Mouse (Mus musculus) C2C12 (cell line): Measurements from ENCODE around the gene Kcnt1. TPM values are rescaled to one million over a fixed set of nuclear protein-coding genes. Genes with fewer than 3 reads are reported as not detected.

Experiments used
- H3K27me3 ChIP-seq: one replicate; pipeline ENCODE4 v1.6.1; 2011; ENCODE audit not compliant: control insufficient read depth, insufficient read depth, insufficient read length
- H3K36me3 ChIP-seq: one replicate; pipeline ENCODE4 v1.6.1; 2011; ENCODE audit not compliant: control insufficient read depth, insufficient read depth
- H3K4me3 ChIP-seq: one replicate; pipeline ENCODE4 v1.5.1; 2011; ENCODE audit warnings: mild to moderate bottlenecking, control low read depth; ENCODE audit not compliant: poor library complexity, insufficient read depth, severe bottlenecking
- H3K79me2 ChIP-seq: one replicate; pipeline ENCODE4 v1.6.1; 2011; ENCODE audit not compliant: control insufficient read depth, insufficient read depth
- H3K79me3 ChIP-seq: one replicate; pipeline ENCODE4 v1.6.1; 2011; ENCODE audit warnings: low read depth, control low read depth
- H3ac ChIP-seq: one replicate; pipeline ENCODE3; 2011; ENCODE audit warnings: low read depth; ENCODE audit not compliant: control insufficient read depth, insufficient read length
- CEBPB ChIP-seq: IDR thresholded peaks from one replicate; pipeline ENCODE4 v1.6.1; 2011; ENCODE audit warnings: low read depth, mild to moderate bottlenecking, control low read depth, moderate library complexity
- CTCF ChIP-seq: IDR thresholded peaks from one replicate; pipeline ENCODE4 v1.5.1; 2011; ENCODE audit not compliant: control insufficient read depth, insufficient read depth, insufficient read length
- FOSL1 ChIP-seq: IDR thresholded peaks from one replicate; pipeline ENCODE4 v1.8.0; 2011; ENCODE audit warnings: mild to moderate bottlenecking, low read length; ENCODE audit not compliant: poor library complexity, insufficient read depth, severe bottlenecking
- MAX ChIP-seq: IDR thresholded peaks from one replicate; pipeline ENCODE4 v1.6.1; 2011; ENCODE audit warnings: mild to moderate bottlenecking, control low read depth
- MYOD1 ChIP-seq: IDR thresholded peaks from one replicate; pipeline ENCODE4 v1.6.1; 2011; ENCODE audit warnings: low read depth; ENCODE audit not compliant: control insufficient read depth, insufficient read length
- MYOG ChIP-seq: IDR thresholded peaks from one replicate; pipeline ENCODE4 v1.6.1; 2011; ENCODE audit not compliant: control insufficient read depth, insufficient read length; ENCODE audit errors: extremely low read depth
- USF1 ChIP-seq: IDR thresholded peaks from one replicate; pipeline ENCODE4 v1.6.1; 2011; ENCODE audit warnings: low read depth, mild to moderate bottlenecking, control low read depth, moderate library complexity
- polyA plus RNA-seq: library from polyadenylated mRNA; unstranded; fragments of >200 nt; fragmentation: generic; extraction: Trizol; gene quantifications from one replicate; pipeline ENCODE4 v1.2.1, GENCODE M21; 2012; ENCODE audit warnings: missing spikeins

The Kcnt1 gene
- polyA plus RNA-seq, 1 experiment: not detected

DNA sequence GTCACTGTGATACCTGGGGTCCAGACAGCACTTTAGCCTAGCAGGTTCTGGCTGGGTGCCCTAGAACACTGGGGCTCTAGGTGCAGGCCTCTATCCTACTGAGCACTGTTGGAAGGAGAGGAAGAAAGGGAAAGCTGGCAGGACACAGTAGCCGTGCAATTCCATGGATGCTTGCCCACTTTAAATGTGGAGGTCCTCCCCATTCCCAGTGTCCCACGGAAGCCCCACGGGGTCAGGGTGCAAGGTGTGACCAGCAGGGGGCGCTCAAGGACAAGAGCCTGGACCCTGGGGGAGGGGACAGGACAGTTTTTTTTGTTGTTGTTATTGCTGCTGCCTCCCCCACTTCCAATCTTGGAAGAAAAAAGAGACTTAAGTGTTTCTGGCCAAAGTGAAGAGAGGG lies 13.2 kb upstream of the Kcnt1 start:
- Histone ChIP-seq H3K79me3 (no peaks in the 10 kb centered on the region), H3K4me3 (no peak overlapping the region), H3K36me3 (no peaks in the 10 kb centered on the region), H3ac (no peak overlapping the region), H3K27me3 (peaks cover 3% of the 10 kb centered on the region), H3K79me2 (no peaks in the 10 kb centered on the region)
- peak; percentile 61 for TF ChIP-seq CTCF
- TF ChIP-seq CEBPB: no peak
- no peak for TF ChIP-seq MYOG
- TF ChIP-seq MYOD1: no peak
- no peak for TF ChIP-seq USF1
- TF ChIP-seq FOSL1: no peak
- no peak for TF ChIP-seq MAX

DNA sequence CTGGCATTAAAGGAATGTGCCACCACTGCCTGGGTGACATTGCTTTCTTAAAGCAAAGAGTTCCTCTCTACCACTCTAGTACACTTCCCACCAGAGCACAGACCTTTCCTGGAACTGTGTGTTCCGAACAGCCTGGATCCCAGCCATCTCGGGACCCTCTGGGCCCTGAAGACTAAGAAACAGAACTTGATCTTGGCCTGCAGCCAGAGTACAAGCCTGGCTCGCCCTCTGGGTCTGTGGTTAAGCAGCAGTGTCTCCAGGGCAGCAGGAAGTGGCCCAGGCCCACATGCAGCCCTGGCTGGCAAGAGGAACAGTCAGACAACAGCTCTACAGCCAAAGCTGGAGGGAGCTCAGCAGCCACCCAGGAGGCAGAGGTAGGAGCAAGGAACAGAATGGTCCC lies 10.9 kb upstream of the Kcnt1 start:
- TF ChIP-seq CEBPB: no peak
- TF ChIP-seq CTCF: no peak
- TF ChIP-seq USF1: no peak
- no peak for TF ChIP-seq FOSL1
- TF ChIP-seq MYOG: no peak
- TF ChIP-seq MYOD1: no peak
- no peak for TF ChIP-seq MAX
- Histone ChIP-seq H3K79me2 (no peaks in the 10 kb centered on the region), H3K36me3 (no peaks in the 10 kb centered on the region), H3K79me3 (no peaks in the 10 kb centered on the region), H3K4me3 (no peak overlapping the region), H3K27me3 (no peaks in the 10 kb centered on the region), H3ac (no peak overlapping the region)

DNA sequence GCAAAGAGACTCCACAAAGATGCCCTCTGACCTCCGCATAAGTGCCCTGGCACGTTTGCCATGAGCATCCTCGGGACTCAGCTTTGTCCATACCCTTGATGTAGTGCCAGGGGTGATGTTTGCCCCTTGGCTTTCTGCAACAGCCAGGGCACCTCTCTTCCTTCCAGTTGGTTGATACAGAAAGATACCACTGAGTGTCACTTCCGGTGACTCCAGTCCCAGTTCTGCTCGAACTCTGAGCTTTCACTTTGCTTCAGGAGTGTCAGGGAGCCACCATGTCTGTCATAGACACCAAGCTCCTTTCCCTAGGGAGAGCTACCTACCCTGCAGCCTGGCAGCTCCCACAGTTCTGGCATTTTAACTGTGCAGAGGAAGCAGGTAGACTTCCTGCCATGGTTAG lies 9.5 kb upstream of the Kcnt1 start:
- TF ChIP-seq MYOG (no peak), CTCF (no peak), CEBPB (no peak)

DNA sequence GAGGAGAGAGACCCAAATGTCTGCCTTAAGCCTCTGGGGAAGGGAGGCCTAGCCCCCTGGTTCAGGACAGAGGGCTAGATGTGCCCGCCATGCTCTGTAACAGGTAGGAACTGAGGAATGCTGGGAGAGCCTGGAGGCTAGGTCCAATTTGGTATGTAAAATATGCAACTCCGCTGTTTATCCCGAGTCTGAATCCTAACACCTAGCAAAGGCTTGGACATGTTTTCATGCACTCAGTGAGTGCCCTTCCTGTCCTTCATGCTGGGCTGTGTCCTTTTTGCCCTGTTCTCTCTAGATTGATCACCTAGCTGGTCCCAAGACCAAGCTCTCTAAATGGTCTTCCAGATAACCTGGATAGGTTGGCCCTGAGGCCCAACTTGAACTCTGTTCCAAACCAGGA lies 3.6 kb upstream of the Kcnt1 start:
- Histone ChIP-seq H3K79me3 (no peaks in the 10 kb centered on the region), H3K36me3 (no peaks in the 10 kb centered on the region), H3ac (no peak overlapping the region), H3K4me3 (no peak overlapping the region), H3K27me3 (peaks cover 22% of the 10 kb centered on the region), H3K79me2 (no peaks in the 10 kb centered on the region)
- TF ChIP-seq USF1: no peak
- TF ChIP-seq MAX: no peak
- TF ChIP-seq MYOG: no peak
- no peak for TF ChIP-seq CTCF
- no peak for TF ChIP-seq FOSL1
- no peak for TF ChIP-seq CEBPB
- TF ChIP-seq MYOD1: no peak

More for the DNA sequence above, 9.5 kb upstream of the Kcnt1 start:
- no peaks in the 10 kb centered on the region for H3K79me2 ChIP-seq
- no peak overlapping the region for H3K4me3 ChIP-seq
- H3ac ChIP-seq: no peak overlapping the region
- no peaks in the 10 kb centered on the region for H3K79me3 ChIP-seq
- H3K36me3 ChIP-seq: no peaks in the 10 kb centered on the region
- no peaks in the 10 kb centered on the region for H3K27me3 ChIP-seq

DNA sequence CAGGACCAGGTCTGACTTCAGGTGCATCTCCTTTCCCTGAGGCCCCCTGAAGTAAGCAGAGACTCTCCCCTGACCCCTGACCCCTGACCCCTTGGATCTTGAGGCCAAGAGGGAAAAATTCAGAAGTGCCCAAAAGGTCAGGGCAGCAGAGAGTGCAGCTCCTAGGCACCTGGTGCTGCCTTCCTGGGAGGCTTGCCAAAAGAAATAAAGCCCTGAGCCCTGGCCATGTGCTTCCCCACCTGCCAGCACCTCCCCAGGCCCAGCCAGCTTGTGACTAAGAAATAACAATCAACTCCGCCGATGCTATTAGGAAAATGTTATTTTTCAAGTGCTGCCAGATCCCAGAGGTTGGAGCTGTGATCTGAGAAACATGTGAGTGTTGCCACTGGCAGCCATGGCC lies 1.5 kb upstream of the Kcnt1 start:
- no peaks in the 10 kb centered on the region for H3K36me3 ChIP-seq
- no peaks in the 10 kb centered on the region for H3K79me3 ChIP-seq
- H3K79me2 ChIP-seq: no peaks in the 10 kb centered on the region
- H3ac ChIP-seq: no peak overlapping the region
- H3K27me3 ChIP-seq: peaks cover 24% of the 10 kb centered on the region
- no peak overlapping the region for H3K4me3 ChIP-seq
- TF ChIP-seq MYOD1 (no peak), CEBPB (no peak), CTCF (no peak), MYOG (no peak), USF1 (no peak), MAX (no peak)

DNA sequence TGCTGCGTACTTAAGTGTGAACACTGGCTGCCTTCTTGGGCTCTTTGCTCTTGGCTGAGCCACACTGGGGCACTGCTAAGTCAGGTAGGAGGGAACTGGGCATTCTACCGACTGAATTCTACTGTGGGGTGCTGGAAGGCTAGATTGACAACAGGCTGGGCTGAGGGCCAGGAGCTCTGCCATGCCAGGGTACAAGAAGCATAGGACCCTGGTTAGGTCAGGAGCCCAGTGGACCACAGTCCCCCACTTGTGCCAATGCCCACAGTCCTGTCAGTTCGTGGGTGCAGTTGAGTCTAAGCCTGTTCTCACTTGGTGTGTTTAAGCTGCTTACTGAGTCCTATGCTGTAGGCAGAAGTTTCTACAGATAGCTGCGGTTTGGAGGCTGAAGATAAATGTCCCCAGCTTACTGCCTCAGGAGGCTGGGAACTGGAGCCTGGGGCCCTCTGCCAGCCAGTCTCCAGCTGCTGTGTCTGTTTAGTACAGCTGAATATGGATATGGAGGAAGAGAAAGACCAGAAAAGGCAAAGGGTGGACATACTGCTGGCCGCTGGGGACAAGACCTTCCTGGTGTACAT lies 751 bp upstream of the Kcnt1 start:
- no peaks in the 10 kb centered on the region for H3K79me3 ChIP-seq
- no peak for TF ChIP-seq FOSL1
- TF ChIP-seq MYOD1: no peak
- TF ChIP-seq CEBPB: no peak
- no peak for TF ChIP-seq CTCF
- TF ChIP-seq USF1: no peak
- TF ChIP-seq MYOG: no peak
- no peak for TF ChIP-seq MAX
- H3K79me2 ChIP-seq: no peaks in the 10 kb centered on the region
- H3ac ChIP-seq: no peak overlapping the region
- H3K36me3 ChIP-seq: no peaks in the 10 kb centered on the region
- H3K4me3 ChIP-seq: no peak overlapping the region
- H3K27me3 ChIP-seq: peaks cover 24% of the 10 kb centered on the region
